Mouse (Mus musculus): ENCODE results near the gene Wipf2.

Wipf2 gene

GRCm38 (mm10) chr11:98916376-98916775, 52.9 kb downstream of the Wipf2 start:
- POLR2A ChIA-PET: interaction anchor here in 3 of 4 experiments (0.6 to 2.6 kb wide), 17 partner anchors 8 to 144 kb away, joined by 3 to 21 read pairs (median 4); partner anchors contain the start of genes Cdc6 (in 2 of the 3), Rara (in 1 of the 3) and Top2a (in 1 of the 3)
- CTCF ChIA-PET: interaction anchor here (0.5 to 1.8 kb wide), 38 partner anchors 8 to 379 kb away, joined by 3 to 19 read pairs (median 4); partner anchors contain the start of genes Cdc6 (in 2 of the 4) and Gjd3 (in 1 of the 4)

- ChIA-PET POLR2A (interaction anchor here in 3 of 4 experiments (0.6 to 2.9 kb wide), 13 partner anchors 8 to 1084 kb away, joined by 3 to 21 read pairs (median 4); partner anchors contain the start of genes Cdc6 (in 2 of the 3), Rara (in 1 of the 3) and Wipf2 (in 1 of the 3)), CTCF (interaction anchor here in 3 of 4 experiments (0.7 to 1.8 kb wide), 11 partner anchors 10 to 234 kb away, joined by 3 to 9 read pairs (median 6); partner anchors contain the start of genes Cdc6 (in 2 of the 3) and Gjd3 (in 1 of the 3))
These were observed 54.1 kb downstream of the Wipf2 start for GRCm38 (mm10) chr11:98917428-98918005.

- POLR2A ChIA-PET: interaction anchor here in 3 of 4 experiments (0.6 to 2.9 kb wide), 12 partner anchors 10 to 1342 kb away, joined by 3 to 16 read pairs (median 4); partner anchors contain the start of genes Cdc6 (in 2 of the 3), Srcin1 (in 1 of the 3) and Wipf2 (in 1 of the 3)
- CTCF ChIA-PET: interaction anchor here in 3 of 4 experiments (0.5 to 1.3 kb wide), 6 partner anchors 10 to 224 kb away, joined by 3 to 6 read pairs (median 3); partner anchors contain the start of gene Cdc6 (in 1 of the 3)
These were observed 54.8 kb downstream of the Wipf2 start for GRCm38 (mm10) chr11:98918231-98918630.

DNA sequence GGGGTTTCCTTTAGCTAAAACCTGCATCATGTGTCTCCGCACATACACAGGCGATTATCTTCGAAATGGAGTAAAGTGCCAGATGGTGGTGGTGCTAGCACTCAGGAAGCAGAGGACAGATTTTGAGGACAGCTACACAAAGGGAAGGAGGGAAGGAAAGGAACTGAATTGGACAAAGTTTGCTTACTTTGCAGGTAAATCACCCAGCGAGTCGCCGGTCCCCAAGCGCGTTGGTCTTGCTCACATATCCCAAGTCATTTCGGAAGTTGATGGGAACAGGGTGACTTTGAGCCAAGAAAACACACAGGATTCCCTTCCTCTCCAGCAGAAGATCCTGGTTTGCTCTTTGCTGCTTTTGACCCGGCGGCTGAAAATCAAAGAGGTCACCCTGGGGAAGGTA, 55.6 kb downstream of the Wipf2 start:
- POLR2A ChIA-PET: interaction anchor here (0.7 to 2.9 kb wide), 12 partner anchors 11 to 204 kb away, joined by 3 to 15 read pairs (median 3); partner anchors contain the start of genes Cdc6 (in 1 of the 4) and Top2a (in 1 of the 4)

GRCm38 (mm10) chr11:98921813-98922212, 58.4 kb downstream of the Wipf2 start:
- POLR2A ChIA-PET: interaction anchor here (0.5 to 2.1 kb wide), 36 partner anchors 8 to 1551 kb away, joined by 3 to 9 read pairs (median 4); partner anchors contain the start of genes Cdc6 (in 1 of the 4), Gjd3 (in 1 of the 4), Klhl11 (in 1 of the 4) and Wipf2 (in 1 of the 4)
- CTCF ChIA-PET: interaction anchor here (0.5 to 3.1 kb wide), 66 partner anchors 8 to 322 kb away, joined by 3 to 35 read pairs (median 4); partner anchors contain the start of gene Cdc6 (in 1 of the 4)

More for the DNA sequence above, 55.6 kb downstream of the Wipf2 start:
- CTCF ChIA-PET: interaction anchor here in 3 of 4 experiments (0.5 to 1.5 kb wide), 11 partner anchors 10 to 1457 kb away, joined by 3 to 7 read pairs (median 3); partner anchors contain the start of gene Cdc6 (in 1 of the 3)

DNA sequence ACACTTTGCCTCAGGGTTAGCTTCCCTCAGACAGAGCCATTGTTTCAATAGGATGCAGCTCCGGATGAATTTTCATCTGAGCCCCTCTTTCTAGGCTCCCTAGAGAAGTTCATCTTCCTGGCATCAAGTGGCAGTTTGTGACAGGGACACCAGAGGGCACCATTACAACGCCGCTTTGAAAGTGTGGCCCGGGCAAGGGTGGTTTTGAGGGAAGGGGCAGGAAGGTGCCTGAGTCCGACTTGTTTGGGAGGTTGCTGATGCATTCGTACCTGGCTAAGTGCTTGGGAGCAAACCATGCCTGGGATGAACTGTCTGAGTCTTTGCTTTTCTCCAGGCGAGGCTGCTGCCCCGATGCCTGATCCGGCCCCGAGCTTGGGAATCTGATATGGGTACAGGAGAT, 58.9 kb downstream of the Wipf2 start:
- ChIA-PET POLR2A (interaction anchor here (0.6 to 2.1 kb wide), 34 partner anchors 8 to 1550 kb away, joined by 3 to 9 read pairs (median 4); partner anchors contain the start of genes Cdc6 (in 1 of the 4), Gjd3 (in 1 of the 4), Klhl11 (in 1 of the 4) and Wipf2 (in 1 of the 4)), CTCF (interaction anchor here (0.5 to 3.1 kb wide), 66 partner anchors 9 to 285 kb away, joined by 3 to 35 read pairs (median 4); partner anchors contain the start of gene Cdc6 (in 1 of the 4))

GRCm38 (mm10) chr11:98922851-98923711, 59.6 kb downstream of the Wipf2 start:
- ChIA-PET CTCF (interaction anchor here (0.5 to 3.1 kb wide), 18 partner anchors 16 to 210 kb away, joined by 3 to 35 read pairs (median 6); no protein-coding TSS in a partner anchor), POLR2A (interaction anchor here (1.0 to 2.1 kb wide), 8 partner anchors 15 to 50 kb away, joined by 3 to 9 read pairs (median 6); partner anchors contain the start of gene Cdc6 (in 1 of the 4))

DNA sequence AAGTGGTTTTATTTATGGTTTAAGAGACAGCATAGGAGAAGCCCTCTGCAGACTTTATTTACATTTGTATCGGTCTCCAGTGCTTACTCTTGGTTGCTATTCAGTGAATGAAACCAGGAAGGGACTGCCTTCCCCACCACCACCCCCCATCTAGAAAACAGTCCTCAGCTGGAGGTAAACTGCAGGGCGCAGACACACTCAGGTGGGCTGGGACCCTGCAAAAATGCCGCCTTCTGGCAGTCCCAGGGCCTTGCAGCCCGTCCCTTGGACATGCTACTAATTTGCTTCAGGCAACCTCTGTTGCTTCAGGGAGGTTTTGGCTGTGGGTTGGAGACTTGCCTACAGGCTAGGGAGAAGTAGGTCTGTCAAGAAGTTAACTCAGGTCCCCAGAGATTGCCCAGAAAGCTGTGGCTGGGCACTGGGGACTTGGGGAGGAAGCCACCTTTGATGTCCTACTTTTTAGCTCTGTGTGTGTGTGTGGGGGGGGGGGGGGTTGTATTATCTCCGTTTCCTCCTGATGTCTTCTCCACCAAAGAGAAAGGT, 61.3 kb downstream of the Wipf2 start:
- POLR2A ChIA-PET: interaction anchor here in 3 of 4 experiments (0.5 to 5.6 kb wide), 37 partner anchors 8 to 195 kb away, joined by 3 to 43 read pairs (median 6); partner anchors contain the start of genes Casc3 (in 1 of the 3), Cdc6 (in 1 of the 3), Top2a (in 1 of the 3) and Wipf2 (in 1 of the 3)

DNA sequence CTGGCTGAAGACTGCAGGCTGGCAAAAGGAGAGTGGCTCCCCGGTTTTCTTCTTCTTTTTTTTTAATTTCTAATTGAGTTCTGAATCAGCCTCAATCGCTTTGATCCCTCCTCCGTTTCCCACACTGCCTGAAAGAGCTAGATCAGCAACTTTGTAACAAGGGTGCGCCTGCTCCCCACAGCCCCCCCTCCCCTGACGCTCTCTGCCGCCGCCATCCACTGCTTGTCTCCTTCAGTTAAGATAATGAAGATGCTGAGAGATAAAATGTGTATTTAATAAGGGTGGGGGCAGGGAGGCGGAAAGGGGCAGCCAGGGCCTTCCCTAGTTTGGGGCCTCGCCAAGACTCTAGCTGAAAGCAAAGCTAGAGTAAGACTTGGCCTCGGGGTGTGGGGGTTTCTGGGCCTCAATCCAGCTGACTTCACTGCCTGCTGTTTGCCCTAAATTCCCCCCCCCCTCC, 61.9 kb downstream of the Wipf2 start:
- ChIA-PET POLR2A (interaction anchor here (0.5 to 5.6 kb wide), 67 partner anchors 8 to 1227 kb away, joined by 3 to 43 read pairs (median 5); partner anchors contain the start of genes Cdc6 (in 2 of the 4), Casc3 (in 1 of the 4), Gjd3 (in 1 of the 4) and Top2a (in 1 of the 4)), CTCF (interaction anchor here (0.5 to 2.6 kb wide), 40 partner anchors 9 to 624 kb away, joined by 3 to 20 read pairs (median 4); partner anchors contain the start of genes Cdc6 (in 1 of the 4) and Csf3 (in 1 of the 4))

More for the DNA sequence above, 61.3 kb downstream of the Wipf2 start:
- CTCF ChIA-PET: interaction anchor here (0.5 to 2.6 kb wide), 10 partner anchors 8 to 264 kb away, joined by 3 to 20 read pairs (median 6); no protein-coding TSS in a partner anchor

DNA sequence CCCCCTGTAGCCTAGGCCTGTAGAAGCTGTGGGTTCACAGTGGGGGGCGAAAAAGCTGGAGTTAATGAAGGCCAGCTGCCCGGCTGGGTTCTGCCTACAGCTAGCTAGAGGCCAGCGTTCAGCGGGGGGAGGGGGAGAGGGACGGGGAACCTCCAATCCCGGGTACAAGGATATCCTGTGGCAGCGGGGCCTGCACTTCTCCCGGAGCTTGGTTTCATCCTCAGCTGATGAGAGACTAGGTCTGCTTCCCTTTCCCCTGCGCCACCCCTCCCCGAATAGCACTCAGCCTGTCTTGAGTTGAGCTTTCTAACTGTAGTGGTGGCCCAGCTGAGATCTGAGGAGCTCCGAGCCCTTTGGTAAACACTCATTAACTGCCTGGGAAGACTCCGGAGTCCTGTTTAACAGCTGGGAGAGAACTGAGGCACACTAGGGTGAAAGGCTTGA, 62.5 kb downstream of the Wipf2 start:
- ChIA-PET CTCF (interaction anchor here (0.5 to 2.6 kb wide), 46 partner anchors 10 to 624 kb away, joined by 3 to 20 read pairs (median 4); partner anchors contain the start of genes Cdc6 (in 1 of the 4) and Csf3 (in 1 of the 4)), POLR2A (interaction anchor here (0.6 to 5.6 kb wide), 71 partner anchors 8 to 1227 kb away, joined by 3 to 43 read pairs (median 4); partner anchors contain the start of genes Cdc6 (in 2 of the 4), Casc3 (in 1 of the 4), Gjd3 (in 1 of the 4) and Top2a (in 1 of the 4))

GRCm38 (mm10) chr11:98926553-98926952, 63.1 kb downstream of the Wipf2 start:
- ChIA-PET POLR2A (interaction anchor here (0.5 to 5.6 kb wide), 54 partner anchors 7 to 648 kb away, joined by 3 to 43 read pairs (median 6); partner anchors contain the start of genes Cdc6 (in 2 of the 4), Gjd3 (in 1 of the 4) and Top2a (in 1 of the 4)), CTCF (interaction anchor here (0.5 to 2.6 kb wide), 22 partner anchors 10 to 216 kb away, joined by 3 to 20 read pairs (median 4); partner anchors contain the start of gene Cdc6 (in 1 of the 4))

DNA sequence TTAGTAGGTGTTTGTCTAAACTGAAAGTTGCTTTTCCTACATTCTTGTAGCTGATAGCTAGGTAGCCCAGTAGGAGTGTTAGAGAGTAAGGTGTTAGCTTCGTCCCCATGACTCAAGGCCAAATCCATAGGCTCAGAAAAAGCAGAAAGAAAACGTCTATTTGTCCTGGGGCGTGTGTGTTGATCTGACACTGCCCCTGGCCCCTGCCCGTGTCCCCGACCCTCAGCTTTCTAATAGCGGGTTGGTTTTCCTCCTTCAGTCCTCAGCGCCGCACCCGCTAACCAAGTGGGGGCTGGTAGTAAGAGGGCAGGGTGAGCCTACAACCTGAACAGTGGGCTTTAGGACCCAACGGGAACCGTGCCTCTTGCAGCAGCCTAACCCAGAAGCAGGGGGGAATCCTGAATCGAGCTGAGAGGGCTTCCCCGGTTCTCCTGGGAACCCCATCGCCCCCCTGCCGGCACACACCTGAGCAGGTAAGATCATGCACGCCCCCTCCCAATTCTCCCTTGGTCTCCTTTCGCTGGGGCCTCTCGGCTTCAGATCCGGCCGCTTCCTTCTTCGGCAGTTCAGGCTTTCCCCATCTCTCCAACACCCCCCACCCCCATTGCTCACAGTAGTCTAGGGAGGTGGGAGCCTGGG, 64.1 kb downstream of the Wipf2 start, which contains the start of gene Rara:
Rara (plus strand) TSS at position 381 of the 639 bp plus-strand sequence.
- CTCF ChIA-PET: interaction anchor here in 3 of 4 experiments (0.6 to 1.5 kb wide), 7 partner anchors 8 to 45 kb away, joined by 3 to 10 read pairs (median 4); no protein-coding TSS in a partner anchor
- POLR2A ChIA-PET: interaction anchor here (0.5 to 5.6 kb wide), 26 partner anchors 10 to 238 kb away, joined by 3 to 43 read pairs (median 5); partner anchors contain the start of genes Cdc6 (in 1 of the 4) and Top2a (in 1 of the 4)

GRCm38 (mm10) chr11:98928186-98928893, 64.9 kb downstream of the Wipf2 start:
- CTCF ChIA-PET: interaction anchor here in 3 of 4 experiments (0.5 to 1.5 kb wide), 10 partner anchors 9 to 407 kb away, joined by 3 to 5 read pairs (median 4); partner anchors contain the start of gene Cdc6 (in 1 of the 3)
- POLR2A ChIA-PET: interaction anchor here (0.5 to 5.6 kb wide), 26 partner anchors 9 to 238 kb away, joined by 3 to 43 read pairs (median 4); partner anchors contain the start of genes Cdc6 (in 1 of the 4) and Top2a (in 1 of the 4)

GRCm38 (mm10) chr11:98929503-98929902, 66.1 kb downstream of the Wipf2 start:
- CTCF ChIA-PET: interaction anchor here in 1 of 4 experiments (0.9 to 1.5 kb wide), 4 partner anchors 10 to 195 kb away, joined by 3 to 5 read pairs (median 4); no protein-coding TSS in a partner anchor
- POLR2A ChIA-PET: interaction anchor here in 3 of 4 experiments (0.5 to 5.6 kb wide), 15 partner anchors 8 to 92 kb away, joined by 3 to 43 read pairs (median 6); partner anchors contain the start of gene Cdc6 (in 1 of the 3)
